Mouse (Mus musculus) heart, postnatal 0 days (tissue): ENCODE data around the gene Crabp1. TPM values are rescaled to one million over a fixed set of nuclear protein-coding genes. Genes with fewer than 3 reads are reported as not detected.

Experiments used
- ATAC-seq: fragments of 200-750 bp; cut with Nextera tagmentation; 2 replicates; pipeline ENCODE4 v1.8.0; 2017; ENCODE audit warnings: low read depth, moderate number of reproducible peaks, moderate library complexity; ENCODE audit not compliant: insufficient read depth
- DNase-seq: peaks from one replicate; pipeline ENCODE4 v3.0.0-alpha.2; 2016; ENCODE audit warnings: low spot score
- H3K27ac ChIP-seq: fragments of 300-500 bp; sonication (generic); 2 replicates; pipeline ENCODE4 v1.5.1; 2014; ENCODE audit warnings: low read depth, mild to moderate bottlenecking
- H3K27me3 ChIP-seq: fragments of 300-500 bp; sonication (generic); 2 replicates; pipeline ENCODE4 v1.6.1; 2014; ENCODE audit warnings: low read length, mixed read lengths; ENCODE audit not compliant: control insufficient read depth, insufficient read depth
- H3K36me3 ChIP-seq: fragments of 300-500 bp; sonication (generic); replicated peaks from 2 replicates; pipeline ENCODE4 v1.6.1; 2014; ENCODE audit warnings: low read length, mixed read lengths; ENCODE audit not compliant: control insufficient read depth, insufficient read depth
- H3K4me1 ChIP-seq: fragments of 300-500 bp; sonication (generic); 2 replicates; pipeline ENCODE4 v1.6.1; 2014; ENCODE audit warnings: antibody characterized with exemption; ENCODE audit not compliant: control insufficient read depth, insufficient read depth
- H3K4me2 ChIP-seq: fragments of 300-500 bp; sonication (generic); 2 replicates; pipeline ENCODE4 v1.6.1; 2014; ENCODE audit warnings: low read depth, mild to moderate bottlenecking, low read length, moderate library complexity
- H3K4me3 ChIP-seq: fragments of 300-500 bp; sonication (generic); 2 replicates; pipeline ENCODE4 v1.5.1; 2014; ENCODE audit warnings: low read depth, low read length
- H3K9ac ChIP-seq: fragments of 300-500 bp; sonication (generic); replicated peaks from 2 replicates; pipeline ENCODE4 v1.6.1; 2014; ENCODE audit warnings: low read depth, low read length, mixed read lengths
- H3K9me3 ChIP-seq: fragments of 300-500 bp; sonication (generic); replicated peaks from 2 replicates; pipeline ENCODE4 v1.6.1; 2016; ENCODE audit warnings: low read length; ENCODE audit not compliant: control insufficient read depth
- CTCF ChIP-seq: IDR thresholded peaks from 2 replicates; pipeline ENCODE4 v1.5.1; 2016; ENCODE audit warnings: antibody characterized with exemption, control low read depth, low read depth
- EP300 ChIP-seq: IDR thresholded peaks from 2 replicates; pipeline ENCODE4 v1.6.1; 2016; ENCODE audit warnings: antibody characterized with exemption, low read depth
- WGBS: fragments of 180-500 bp; shearing (Covaris S2); extraction: QIAGEN DNeasy Blood & Tissue Kit; methylation state at CpG from one replicate; pipeline ENCODE4 v1.1.7; 2014; 5-methylcytosine and 5-hydroxymethylcytosine counted together
- polyA plus RNA-seq: library from polyadenylated mRNA; unstranded; fragments of >200 nt; fragmentation: Nextera tagmentation; extraction: Ambion mirVana; gene quantifications from 2 replicates; pipeline ENCODE4 v1.2.1, GENCODE M21; 2015
- total RNA-seq: library from RNA; depleted of rRNA; stranded (reverse); fragments of >200 nt; gene quantifications from 2 replicates; pipeline ENCODE4 v1.2.3, GENCODE M21; 2014; ENCODE audit warnings: low replicate concordance; rRNA removed

Crabp1 gene
- not detected in 2 replicates for total RNA-seq
- 0.34 and 0.60 TPM in 2 replicates for polyA plus RNA-seq

GRCm38 (mm10) chr9:54764561-54765217, at the start of gene Crabp1:
Crabp1 (plus strand) TSS chr9:54764748.
- H3K4me3 ChIP-seq, result peak within 1 kb of the TSS; percentile 37
- DNase-seq, result no peak
- TF ChIP-seq EP300 (no peak), CTCF (no peak)
- peak; percentile 14; the same call in 1 of the 2 replicates for ATAC-seq
- no peaks in the 10 kb centered on the region for H3K36me3 ChIP-seq
- no peaks in the 10 kb centered on the region for H3K9me3 ChIP-seq
- H3K4me2 ChIP-seq, result peak within 1 kb of the TSS; percentile 49
- H3K9ac ChIP-seq, result no peak within 1 kb of the TSS
- peaks cover 80% of the 10 kb centered on the region for H3K27me3 ChIP-seq
- 1% methylated on average over 33 of the region's 45 CpGs for WGBS
- H3K4me1 ChIP-seq, result peaks cover 11% of the 10 kb centered on the region; the same call in 1 of the 2 replicates
- H3K27ac ChIP-seq, result no peak within 1 kb of the TSS

GRCm38 (mm10) chr9:54715776-54716175, 48.8 kb upstream of the Crabp1 start:
- ATAC-seq, result no peak
- Histone ChIP-seq H3K4me3 (no peak overlapping the region), H3K36me3 (peaks cover 96% of the 10 kb centered on the region), H3K4me1 (no peaks in the 10 kb centered on the region), H3K4me2 (no peak overlapping the region), H3K9me3 (no peaks in the 10 kb centered on the region), H3K9ac (no peak overlapping the region), H3K27ac (no peak overlapping the region), H3K27me3 (no peaks in the 10 kb centered on the region)
- TF ChIP-seq EP300 (no peak), CTCF (no peak)
- no peak for DNase-seq
- WGBS, result 89% methylated on average over 3 of the region's 3 CpGs

GRCm38 (mm10) chr9:54717527-54717926, 47.0 kb upstream of the Crabp1 start:
- H3K9me3 ChIP-seq, result no peaks in the 10 kb centered on the region
- DNase-seq (no peak), ATAC-seq (no peak)
- TF ChIP-seq CTCF (no peak), EP300 (no peak)
- H3K4me1 ChIP-seq, result no peaks in the 10 kb centered on the region
- H3K4me3 ChIP-seq, result no peak overlapping the region
- WGBS, result 86% methylated on average over 3 of the region's 3 CpGs
- no peaks in the 10 kb centered on the region for H3K27me3 ChIP-seq
- peaks cover 92% of the 10 kb centered on the region for H3K36me3 ChIP-seq
- no peak overlapping the region for H3K9ac ChIP-seq
- H3K4me2 ChIP-seq, result no peak overlapping the region
- no peak overlapping the region for H3K27ac ChIP-seq

- H3K27ac ChIP-seq, result no peak overlapping the region
- 91% methylated on average over 7 of the region's 7 CpGs for WGBS
- no peak for DNase-seq
These were observed 42.4 kb upstream of the Crabp1 start for GRCm38 (mm10) chr9:54722156-54722555.

GRCm38 (mm10) chr9:54722596-54722995, 42.0 kb upstream of the Crabp1 start:
- no peaks in the 10 kb centered on the region for H3K4me1 ChIP-seq
- ATAC-seq (no peak), DNase-seq (no peak)
- H3K9me3 ChIP-seq, result no peaks in the 10 kb centered on the region
- TF ChIP-seq CTCF (no peak), EP300 (no peak)
- no peak overlapping the region for H3K4me2 ChIP-seq
- H3K27me3 ChIP-seq, result no peaks in the 10 kb centered on the region
- H3K4me3 ChIP-seq, result no peak overlapping the region
- H3K9ac ChIP-seq, result no peak overlapping the region
- H3K36me3 ChIP-seq, result peaks cover 94% of the 10 kb centered on the region
- WGBS, result 89% methylated on average over 4 of the region's 4 CpGs
- H3K27ac ChIP-seq, result no peak overlapping the region

More at GRCm38 (mm10) chr9:54722156-54722555, 42.4 kb upstream of the Crabp1 start:
- peaks cover 94% of the 10 kb centered on the region for H3K36me3 ChIP-seq
- H3K27me3 ChIP-seq, result no peaks in the 10 kb centered on the region
- H3K4me2 ChIP-seq, result no peak overlapping the region
- no peaks in the 10 kb centered on the region for H3K4me1 ChIP-seq
- H3K9me3 ChIP-seq, result no peaks in the 10 kb centered on the region
- no peak overlapping the region for H3K9ac ChIP-seq
- no peak for ATAC-seq
- H3K4me3 ChIP-seq, result no peak overlapping the region
- TF ChIP-seq EP300, result no peak
- no peak for TF ChIP-seq CTCF
